Mouse (Mus musculus) megakaryocyte, adult 5-6 weeks (primary cell): ENCODE data around the gene Abcb10. TPM values are rescaled to one million over a fixed set of nuclear protein-coding genes. Genes with fewer than 3 reads are reported as not detected.

Source experiments
- ATAC-seq: 2 replicates; pipeline ENCODE4 v1.8.0; 2016; ENCODE audit warnings: mild to moderate bottlenecking, inconsistent platforms; ENCODE audit not compliant: poor library complexity, severe bottlenecking
- total RNA-seq, 2 experiments: library from RNA; stranded (forward) in 1 of 2; stranded (reverse) in 1 of 2; fragments of 153-499, 151-499 nt in 1 of 2; fragments of 221-1000, 200-1000 nt in 1 of 2; gene quantifications; 2 replicates each; pipeline versions ENCODE4 v1.2.3 to v1.2.4; 2015 to 2017

Abcb10 gene
- total RNA-seq, 2 experiments from 2014 or later: 5.0 to 8.5 TPM

DNA sequence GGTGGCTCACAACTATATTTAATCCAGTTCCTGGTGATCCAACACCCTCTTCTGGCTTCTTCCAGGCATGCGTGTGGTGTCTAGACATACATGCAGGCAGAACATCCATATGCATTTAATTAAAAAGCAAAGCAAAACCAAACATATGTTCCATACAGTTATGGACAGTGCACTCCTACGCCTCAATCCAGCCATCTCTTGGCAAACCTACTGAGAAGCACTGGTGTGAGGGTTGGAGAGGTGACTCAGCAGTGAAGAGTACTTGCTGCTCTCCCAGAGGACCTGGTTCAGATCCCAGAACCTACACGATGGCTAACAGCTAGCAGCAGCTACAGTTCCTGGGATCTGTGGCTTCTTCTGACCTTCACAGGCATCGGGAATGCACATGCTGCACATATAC lies 70.7 kb downstream of the Abcb10 start:
- no peak for ATAC-seq

DNA sequence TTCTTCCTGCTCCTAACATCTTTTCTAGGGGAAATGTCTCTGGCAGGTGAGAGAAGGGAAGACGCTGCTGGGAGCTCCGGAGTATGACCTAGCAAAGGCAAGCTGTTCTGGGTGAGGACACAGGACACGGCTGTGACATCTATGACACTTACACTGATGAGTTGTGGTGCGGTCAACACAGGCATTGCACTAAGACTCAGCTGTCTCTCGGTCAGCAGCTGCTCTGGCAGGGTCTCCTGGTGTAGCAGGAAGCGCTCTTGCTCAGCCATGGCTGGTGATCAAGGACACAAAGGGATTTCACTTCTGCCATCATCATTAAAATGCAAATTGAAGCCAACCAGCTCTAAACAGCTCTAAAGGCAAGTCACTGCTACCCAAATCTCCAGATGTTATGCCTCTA lies 75.3 kb downstream of the Abcb10 start:
- ATAC-seq: no peak

DNA sequence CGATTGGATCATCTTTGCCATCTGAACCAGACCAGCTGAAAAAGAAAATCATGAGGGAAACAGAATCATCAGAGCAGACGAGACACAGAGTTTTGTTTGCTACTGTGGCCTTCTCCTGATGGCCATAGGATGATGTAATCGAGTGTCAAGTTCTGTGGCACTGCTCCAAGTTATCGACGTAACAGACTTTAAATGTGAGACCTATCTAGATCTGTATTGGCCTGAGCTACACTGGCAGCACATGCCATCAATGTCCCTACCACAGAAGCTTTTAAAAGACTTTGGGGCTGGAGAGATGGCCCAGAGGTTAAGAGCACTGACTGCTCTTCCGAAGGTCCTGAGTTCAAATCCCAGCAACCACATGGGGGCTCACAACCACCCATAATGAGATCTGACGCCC lies 80.3 kb downstream of the Abcb10 start:
- no peak for ATAC-seq

Other genes starting within 250 kb of the Abcb10 start
- gene Rab4a, start 177.1 kb downstream of the Abcb10 start, total RNA-seq (2015): 1.2 and 2.1 TPM in 2 replicates
- gene Rab4a, start 177.1 kb downstream of the Abcb10 start, total RNA-seq (2017): 0.26 and 1.1 TPM in 2 replicates
- gene Ccsap, start 122.9 kb downstream of the Abcb10 start, total RNA-seq (2015): 8.0 and 9.2 TPM in 2 replicates
- gene Ccsap, start 122.9 kb downstream of the Abcb10 start, total RNA-seq (2017): 11.1 and 11.7 TPM in 2 replicates
- not detected in 2 replicates for gene Acta1, start 88.4 kb downstream of the Abcb10 start, total RNA-seq (2015)
- gene Acta1, start 88.4 kb downstream of the Abcb10 start, total RNA-seq (2017): not detected in 2 replicates
- 10.9 and 15.0 TPM in 2 replicates for gene Nup133, start 33.9 kb downstream of the Abcb10 start, total RNA-seq (2015)
- 15.3 and 17.4 TPM in 2 replicates for gene Nup133, start 33.9 kb downstream of the Abcb10 start, total RNA-seq (2017)
- 14.5 and 15.3 TPM in 2 replicates for gene Taf5l, start 38.3 kb upstream of the Abcb10 start, total RNA-seq (2015)
- gene Taf5l, start 38.3 kb upstream of the Abcb10 start, total RNA-seq (2017): 14.6 and 19.6 TPM in 2 replicates
- gene Urb2, start 38.4 kb upstream of the Abcb10 start, total RNA-seq (2015): 5.5 and 6.6 TPM in 2 replicates
- gene Urb2, start 38.4 kb upstream of the Abcb10 start, total RNA-seq (2017): 4.2 and 5.4 TPM in 2 replicates
- gene Galnt2, start 248.3 kb upstream of the Abcb10 start, total RNA-seq (2015): 31.3 and 61.1 TPM in 2 replicates
- 15.5 and 20.4 TPM in 2 replicates for gene Galnt2, start 248.3 kb upstream of the Abcb10 start, total RNA-seq (2017)